ENCODE assay signal across 19 mouse cellular contexts in the genomic region with DNA sequence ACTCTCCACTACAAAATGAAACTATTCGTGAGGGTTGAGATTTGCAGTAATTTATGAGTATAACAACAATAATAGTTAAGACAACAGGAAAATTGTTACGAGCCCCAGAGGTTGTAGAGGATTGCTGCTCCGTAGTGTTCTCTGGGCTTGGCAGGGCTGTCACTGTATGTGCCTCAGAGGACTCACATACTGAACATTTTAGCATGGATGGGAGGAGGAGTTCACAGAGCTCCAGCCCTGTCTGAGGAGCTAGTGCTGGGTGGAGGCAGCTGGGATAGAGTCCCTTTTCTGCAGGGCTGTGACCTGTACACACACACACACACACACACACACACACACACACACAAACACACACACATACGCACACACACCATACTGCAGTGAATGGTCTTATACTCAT.
"Had no signal": no experiment of that assay in that cellular context is flagged by ENCODE, and none has a peak within 500 bp of the region (broad histone marks: within the 10 kb centered on the region; RNA-seq: fewer than 3 reads in every experiment).

No protein-coding gene starts in this region.

- DNase-seq: liver; liver, embryonic 13.5 days; liver, postnatal 0 days; lung, adult 2 months; lung, postnatal 14 days; lung, postnatal 36 days; retina, postnatal 1 day; right cerebral cortex, adult 18-20 months; right cerebral cortex, postnatal 25 days; right cerebral cortex, postnatal 4 days; spleen, adult 18-20 months; thymus, adult 18-20 months; thymus, postnatal 14 days; thymus, postnatal 36 days had no signal

- ATAC-seq: liver, postnatal 0 days; midbrain, embryonic 16.5 days had no signal

- H3K4me2 ChIP-seq: liver, embryonic 11.5 days; liver, embryonic 13.5 days; liver, embryonic 15.5 days had no signal

- H3K4me3 ChIP-seq: liver, embryonic 13.5 days; liver, embryonic 15.5 days; megakaryocyte, embryonic 14.5 days had no signal

- H3K9ac ChIP-seq: liver, embryonic 13.5 days; liver, embryonic 15.5 days; liver, postnatal 0 days had no signal

- H3K4me1 ChIP-seq: liver, embryonic 13.5 days; liver, embryonic 15.5 days; megakaryocyte, embryonic 14.5 days had no signal

- H3K36me3 ChIP-seq: liver, embryonic 13.5 days; liver, embryonic 15.5 days had no signal

- H3K27ac ChIP-seq: liver, embryonic 13.5 days; liver, embryonic 15.5 days; macrophage had no signal

- H3K9me3 ChIP-seq: liver, embryonic 13.5 days; liver, embryonic 15.5 days; megakaryocyte, embryonic 14.5 days had no signal

- H3K27me3 ChIP-seq: liver, embryonic 13.5 days; liver, embryonic 15.5 days; megakaryocyte, embryonic 14.5 days had no signal
